Comparison of ENCODE assay signal across 24 mouse cellular contexts in genomic region chr15:80738244-80738643, GRCm38 (mm10).
"Had no signal": no experiment of that assay in that cellular context is flagged by ENCODE, and none has a peak within 500 bp of the region (broad histone marks: within the 10 kb centered on the region; RNA-seq: fewer than 3 reads in every experiment).

No protein-coding gene starts in this region.

- H3K9ac ChIP-seq: embryonic facial prominence, embryonic 12.5 days; embryonic facial prominence, embryonic 13.5 days; embryonic facial prominence, embryonic 15.5 days; forebrain, embryonic 12.5 days; forebrain, embryonic 13.5 days; forebrain, embryonic 15.5 days; forebrain, postnatal 0 days had no signal

- H3K9me3 ChIP-seq: embryonic facial prominence, embryonic 10.5 days; embryonic facial prominence, embryonic 12.5 days; embryonic facial prominence, embryonic 13.5 days; embryonic facial prominence, embryonic 15.5 days; forebrain, embryonic 10.5 days; forebrain, embryonic 12.5 days; forebrain, embryonic 13.5 days; forebrain, embryonic 15.5 days had no signal

- H3K4me3 ChIP-seq: embryonic facial prominence, embryonic 10.5 days; embryonic facial prominence, embryonic 12.5 days; embryonic facial prominence, embryonic 13.5 days; embryonic facial prominence, embryonic 15.5 days; erythroblast, embryonic 14.5 days; forebrain, embryonic 10.5 days; forebrain, embryonic 12.5 days; forebrain, embryonic 13.5 days; forebrain, embryonic 15.5 days; heart, adult 2 months had no signal

- H3K27ac ChIP-seq: embryonic facial prominence, embryonic 10.5 days; embryonic facial prominence, embryonic 12.5 days; embryonic facial prominence, embryonic 13.5 days; embryonic facial prominence, embryonic 15.5 days; forebrain, embryonic 10.5 days; forebrain, embryonic 12.5 days; forebrain, embryonic 13.5 days; forebrain, embryonic 15.5 days; heart, adult 2 months had no signal

- H3K36me3 ChIP-seq: embryonic facial prominence, embryonic 10.5 days; embryonic facial prominence, embryonic 12.5 days; embryonic facial prominence, embryonic 13.5 days; embryonic facial prominence, embryonic 15.5 days; forebrain, embryonic 10.5 days; forebrain, embryonic 12.5 days; forebrain, embryonic 15.5 days had no signal

- DNase-seq: cerebellum, adult 9-10 months; cerebellum, adult 9-11 months; cerebellum, postnatal 10 days; cerebellum, postnatal 14 days; cerebellum, postnatal 25 days; cerebellum, postnatal 36 days; embryo, embryonic 11 days; forebrain, postnatal 0 days; gastrocnemius, postnatal 10 days; gastrocnemius, postnatal 14 days; gastrocnemius, postnatal 25 days; gastrocnemius, postnatal 36 days; heart, adult 11 months; heart, adult 18-20 months; heart, adult 2 months had no signal

- H3K27me3 ChIP-seq: embryonic facial prominence, embryonic 12.5 days; embryonic facial prominence, embryonic 13.5 days; embryonic facial prominence, embryonic 15.5 days; forebrain, embryonic 12.5 days; forebrain, embryonic 13.5 days; forebrain, embryonic 15.5 days had no signal

- H3K4me1 ChIP-seq: embryonic facial prominence, embryonic 10.5 days; embryonic facial prominence, embryonic 12.5 days; embryonic facial prominence, embryonic 13.5 days; embryonic facial prominence, embryonic 15.5 days; forebrain, embryonic 10.5 days; forebrain, embryonic 12.5 days; forebrain, embryonic 13.5 days; forebrain, embryonic 15.5 days had no signal
